Mouse (Mus musculus) heart, adult 2 months (tissue): ENCODE results near the gene Abhd17a.

ENCODE experiments used
- CTCF ChIP-seq: fragments of 200-600 bp; IDR thresholded peaks from 2 replicates; pipeline ENCODE4 v1.8.1; 2022; ENCODE audit warnings: antibody characterized with exemption, mild to moderate bottlenecking, moderate library complexity
- EP300 ChIP-seq: fragments of 200-500 bp; IDR thresholded peaks from 2 replicates; pipeline ENCODE4 v1.6.1; 2011; ENCODE audit warnings: low read depth, low read length, control low read depth; ENCODE audit not compliant: insufficient read depth
- POLR2A ChIP-seq: fragments of 200-500 bp; IDR thresholded peaks from 2 replicates; pipeline ENCODE4 v1.6.1; 2011; ENCODE audit warnings: mild to moderate bottlenecking, low read depth, low read length, control low read depth; ENCODE audit not compliant: insufficient read depth

GRCm38 (mm10) chr10:80589879-80590854 is at the start of gene Abhd17a:
- TF ChIP-seq EP300 = 0 out of 2 replicates have a peak, but pooled peaks have one; percentile 51
- peak; percentile 87 for TF ChIP-seq POLR2A
- TF ChIP-seq CTCF = no peak
